Mouse (Mus musculus) midbrain, embryonic 12.5 days (tissue): ENCODE results near the gene Ttll10. TPM values are rescaled to one million over a fixed set of nuclear protein-coding genes. Genes with fewer than 3 reads are reported as not detected.

Experiments used
- ATAC-seq: fragments of 200-750 bp; cut with Nextera tagmentation; 2 replicates; pipeline ENCODE4 v1.8.0; 2017; ENCODE audit warnings: low read depth, moderate TSS enrichment, moderate library complexity; ENCODE audit not compliant: low FRiP score
- H3K27ac ChIP-seq: fragments of 300-500 bp; sonication (generic); replicated peaks from 2 replicates; pipeline ENCODE4 v1.5.1; 2016; ENCODE audit warnings: mild to moderate bottlenecking
- H3K27me3 ChIP-seq: fragments of 300-500 bp; sonication (generic); 2 replicates; pipeline ENCODE4 v1.6.1; 2016; ENCODE audit warnings: mild to moderate bottlenecking
- H3K36me3 ChIP-seq: fragments of 300-500 bp; sonication (generic); 2 replicates; pipeline ENCODE4 v1.6.1; 2016
- H3K4me1 ChIP-seq: fragments of 300-500 bp; sonication (generic); 2 replicates; pipeline ENCODE4 v1.6.1; 2016
- H3K4me2 ChIP-seq: fragments of 300-500 bp; sonication (generic); replicated peaks from 2 replicates; pipeline ENCODE4 v1.6.1; 2016; ENCODE audit warnings: mild to moderate bottlenecking, moderate library complexity
- H3K4me3 ChIP-seq: fragments of 300-500 bp; sonication (generic); 2 replicates; pipeline ENCODE4 v1.5.1; 2016; ENCODE audit warnings: mild to moderate bottlenecking
- H3K9ac ChIP-seq: fragments of 300-500 bp; sonication (generic); replicated peaks from 2 replicates; pipeline ENCODE4 v1.6.1; 2016; ENCODE audit warnings: mild to moderate bottlenecking, moderate library complexity
- H3K9me3 ChIP-seq: fragments of 300-500 bp; sonication (generic); 2 replicates; pipeline ENCODE4 v1.6.1; 2016; ENCODE audit warnings: mild to moderate bottlenecking
- WGBS: fragments of 180-500 bp; shearing (Covaris S2); methylation state at CpG from one replicate; pipeline ENCODE4 v1.1.7; 2016; 5-methylcytosine and 5-hydroxymethylcytosine counted together
- polyA plus RNA-seq: library from polyadenylated mRNA; unstranded; fragments of >200 nt; fragmentation: Nextera tagmentation; extraction: Ambion mirVana; gene quantifications from 2 replicates; pipeline ENCODE4 v1.2.1, GENCODE M21; 2016

The Ttll10 gene
- polyA plus RNA-seq, 1 experiment from 2014 or later = not detected

DNA sequence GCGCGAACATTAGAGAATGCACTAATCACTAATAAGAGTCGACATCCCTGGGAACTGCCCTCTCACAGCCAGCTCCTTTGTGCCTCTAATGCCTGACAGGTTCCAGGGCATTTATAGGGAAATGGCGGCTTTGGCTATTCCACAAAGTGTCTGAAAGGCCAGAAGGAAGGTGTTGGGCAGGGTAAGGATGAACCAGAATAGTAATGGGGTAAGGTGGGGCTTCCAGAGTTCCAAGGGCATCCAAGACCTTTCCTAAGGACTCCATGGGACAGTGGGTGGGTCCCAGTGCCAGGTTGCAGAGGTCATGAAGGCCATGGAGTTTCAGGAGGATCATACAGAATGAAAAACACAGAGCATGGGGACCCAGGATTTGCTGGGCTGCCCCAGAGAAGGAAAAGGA, 24.9 kb downstream of the Ttll10 start:
- no peak for ATAC-seq
- H3K36me3 ChIP-seq = peaks cover 2% of the 10 kb centered on the region; the same call in 1 of the 2 replicates
- H3K4me2 ChIP-seq = peak overlapping the region; percentile 48; the same call in 1 of the 2 replicates
- peaks cover 27% of the 10 kb centered on the region for H3K27me3 ChIP-seq
- H3K4me3 ChIP-seq = 0 out of 2 replicates have a peak overlapping the region, but pooled peaks have one; percentile 31
- H3K27ac ChIP-seq = no peak overlapping the region
- H3K9ac ChIP-seq = peak overlapping the region; percentile 28; the same call in 1 of the 2 replicates
- WGBS = 55% methylated on average over 4 of the region's 4 CpGs
- H3K4me1 ChIP-seq = peaks cover 32% of the 10 kb centered on the region
- H3K9me3 ChIP-seq = no peaks in the 10 kb centered on the region

DNA sequence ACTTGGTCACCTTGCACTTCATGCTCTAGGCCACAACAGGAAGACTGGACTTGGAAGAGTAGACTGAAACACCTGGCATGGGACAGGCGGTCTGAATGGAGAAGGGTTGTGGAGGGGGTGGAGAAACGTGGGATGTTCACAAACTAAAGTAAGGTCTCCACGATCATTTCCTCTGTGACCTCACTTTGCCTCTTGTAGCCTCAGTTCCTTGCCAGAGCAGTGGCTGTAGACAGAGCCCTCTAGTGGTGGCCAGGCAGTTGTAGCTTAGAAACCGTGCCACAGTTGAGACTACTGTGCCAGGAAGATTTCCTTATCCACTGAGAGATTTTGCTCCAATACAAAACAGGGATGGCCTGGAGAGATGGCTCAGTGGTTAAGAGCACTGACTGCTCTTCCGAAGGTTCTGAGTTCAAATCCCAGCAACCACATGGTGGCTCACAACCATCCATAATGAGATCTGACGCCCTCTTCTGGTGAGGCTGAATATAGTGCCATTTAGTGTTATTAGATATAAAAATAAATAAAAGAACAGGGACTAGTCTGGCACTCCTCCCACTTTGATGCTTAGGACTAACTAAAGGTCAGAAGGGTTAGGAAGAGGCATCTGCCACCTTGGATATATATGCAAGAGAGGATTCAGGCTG, 25.6 kb downstream of the Ttll10 start:
- Histone ChIP-seq H3K9me3 (no peaks in the 10 kb centered on the region), H3K9ac (no peak overlapping the region), H3K27me3 (peaks cover 27% of the 10 kb centered on the region), H3K36me3 (peaks cover 5% of the 10 kb centered on the region; the same call in 1 of the 2 replicates), H3K4me1 (peaks cover 32% of the 10 kb centered on the region), H3K27ac (no peak overlapping the region), H3K4me3 (no peak overlapping the region), H3K4me2 (no peak overlapping the region)
- WGBS = 55% methylated on average over 6 of the region's 6 CpGs
- no peak for ATAC-seq

DNA sequence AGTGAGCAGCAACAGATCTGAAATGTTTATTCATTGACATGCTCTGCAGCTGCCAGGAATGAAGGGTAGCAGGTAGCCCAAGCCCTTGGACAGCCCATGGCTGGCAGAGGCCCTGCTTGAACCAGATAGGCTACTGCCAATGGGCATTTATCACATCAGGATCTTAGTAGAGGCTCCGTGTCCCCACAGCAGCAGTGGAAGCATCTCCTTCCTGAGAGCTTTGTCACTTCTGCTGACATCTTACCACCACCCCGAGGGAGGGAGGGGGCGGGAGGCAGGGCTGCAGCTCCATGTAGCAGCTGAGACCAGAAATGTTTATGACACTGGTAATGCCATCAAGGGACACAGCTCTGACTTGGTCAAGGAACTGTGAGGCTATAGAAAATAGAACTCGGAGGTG, 26.4 kb downstream of the Ttll10 start:
- Histone ChIP-seq H3K9ac (no peak overlapping the region), H3K27me3 (peaks cover 27% of the 10 kb centered on the region), H3K4me2 (no peak overlapping the region), H3K9me3 (no peaks in the 10 kb centered on the region), H3K4me3 (no peak overlapping the region), H3K27ac (no peak overlapping the region), H3K36me3 (peaks cover 12% of the 10 kb centered on the region), H3K4me1 (peaks cover 32% of the 10 kb centered on the region)
- WGBS = 98% methylated on average over 4 of the region's 4 CpGs
- ATAC-seq = no peak

DNA sequence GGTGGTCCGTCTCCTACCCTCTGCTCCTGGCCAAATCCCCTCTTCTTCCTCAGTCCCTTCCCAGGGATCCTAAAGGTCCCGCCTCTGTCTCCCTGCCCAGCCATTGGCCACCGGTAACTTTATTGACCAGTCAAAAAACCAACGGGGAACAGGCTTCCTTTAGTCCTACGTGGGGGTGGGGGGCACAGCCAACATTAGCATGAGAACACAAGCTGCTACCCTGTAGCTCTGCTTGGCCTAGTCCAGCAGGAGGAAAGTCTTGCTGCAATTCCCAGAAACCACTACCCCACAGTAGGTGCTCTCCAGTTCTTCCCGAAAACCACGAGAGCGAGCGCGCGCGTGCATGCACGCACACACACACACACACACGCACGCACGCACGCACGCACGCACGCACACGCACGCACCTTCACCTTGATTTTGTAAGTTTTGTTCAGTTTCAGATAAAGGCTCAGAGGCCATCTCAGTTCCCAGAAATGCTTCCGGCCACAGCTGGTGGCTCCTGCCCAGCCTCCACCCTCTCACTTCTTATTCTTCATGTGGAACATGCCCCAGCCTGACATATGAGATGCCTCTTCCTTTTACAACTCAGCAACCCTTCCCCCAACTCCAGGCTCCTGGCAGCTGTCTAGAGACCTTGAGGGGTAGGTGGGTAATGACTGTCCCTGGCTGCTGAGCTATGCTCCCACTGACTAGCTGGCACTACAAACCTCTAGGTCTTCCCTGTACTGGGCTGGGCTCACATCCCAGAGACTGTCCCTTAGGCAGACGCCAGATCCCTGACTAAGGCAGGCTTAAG, 27.4 kb downstream of the Ttll10 start:
- peak overlapping the region; percentile 60 for H3K9ac ChIP-seq
- peak overlapping the region; percentile 90 for H3K27ac ChIP-seq
- 2% methylated on average over 24 of the region's 24 CpGs for WGBS
- peaks cover 32% of the 10 kb centered on the region for H3K4me1 ChIP-seq
- ATAC-seq = peak; percentile 94
- peaks cover 23% of the 10 kb centered on the region for H3K36me3 ChIP-seq
- peak overlapping the region; percentile 52 for H3K4me3 ChIP-seq
- H3K4me2 ChIP-seq = peak overlapping the region; percentile 62
- peaks cover 27% of the 10 kb centered on the region for H3K27me3 ChIP-seq
- no peaks in the 10 kb centered on the region for H3K9me3 ChIP-seq

DNA sequence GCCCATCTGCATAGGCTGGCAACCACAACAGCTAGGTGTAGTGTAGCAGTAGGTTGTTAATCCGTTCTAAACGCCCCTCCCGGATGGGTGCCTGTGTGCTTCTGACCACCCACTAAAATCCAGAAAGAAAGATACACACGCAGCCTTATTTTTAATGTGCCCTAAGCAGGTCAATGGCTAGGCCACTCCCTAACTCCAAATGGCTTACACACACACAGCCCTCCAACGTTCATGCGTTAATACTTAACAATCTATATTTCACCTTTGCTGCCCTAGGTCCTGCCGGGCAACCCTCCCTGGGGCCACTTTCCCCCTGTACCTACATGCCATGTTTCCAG, 28.0 kb downstream of the Ttll10 start:
- peak overlapping the region; percentile 62 for H3K4me2 ChIP-seq
- no peaks in the 10 kb centered on the region for H3K9me3 ChIP-seq
- peak overlapping the region; percentile 52 for H3K4me3 ChIP-seq
- H3K36me3 ChIP-seq = peaks cover 27% of the 10 kb centered on the region
- H3K9ac ChIP-seq = peak overlapping the region; percentile 60
- WGBS = 6% methylated on average over 7 of the region's 7 CpGs
- H3K27ac ChIP-seq = peak overlapping the region; percentile 90
- no peak for ATAC-seq
- peaks cover 26% of the 10 kb centered on the region for H3K27me3 ChIP-seq
- peaks cover 32% of the 10 kb centered on the region for H3K4me1 ChIP-seq

DNA sequence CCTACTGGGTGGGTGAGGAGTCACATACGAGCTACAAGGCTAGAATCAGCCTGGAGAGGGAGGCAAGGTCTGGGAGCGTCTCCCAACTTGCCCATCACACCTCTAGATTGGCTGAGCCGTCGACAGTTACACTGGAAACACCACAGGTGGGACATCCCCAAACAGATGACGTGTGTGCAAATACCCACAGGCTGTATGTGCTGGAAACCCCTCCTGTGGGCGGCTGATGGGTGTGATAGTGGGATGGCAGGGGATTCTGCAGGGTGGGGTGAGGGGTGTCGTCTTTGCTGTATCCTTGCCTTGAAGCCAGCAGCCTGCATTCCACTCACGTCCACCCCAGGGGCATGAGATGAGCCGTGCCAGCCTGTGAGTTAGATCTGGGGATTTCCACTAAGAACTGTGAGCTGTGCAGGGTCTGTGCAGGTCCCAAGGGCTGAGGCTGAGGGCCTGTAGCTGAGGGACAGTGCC, 28.5 kb downstream of the Ttll10 start:
- no peaks in the 10 kb centered on the region for H3K9me3 ChIP-seq
- no peak for ATAC-seq
- peak overlapping the region; percentile 90 for H3K27ac ChIP-seq
- H3K4me1 ChIP-seq = peaks cover 32% of the 10 kb centered on the region
- peaks cover 21% of the 10 kb centered on the region for H3K27me3 ChIP-seq
- WGBS = 64% methylated on average over 9 of the region's 9 CpGs
- peak overlapping the region; percentile 62 for H3K4me2 ChIP-seq
- peak overlapping the region; percentile 52 for H3K4me3 ChIP-seq
- peak overlapping the region; percentile 60 for H3K9ac ChIP-seq
- peaks cover 30% of the 10 kb centered on the region for H3K36me3 ChIP-seq

DNA sequence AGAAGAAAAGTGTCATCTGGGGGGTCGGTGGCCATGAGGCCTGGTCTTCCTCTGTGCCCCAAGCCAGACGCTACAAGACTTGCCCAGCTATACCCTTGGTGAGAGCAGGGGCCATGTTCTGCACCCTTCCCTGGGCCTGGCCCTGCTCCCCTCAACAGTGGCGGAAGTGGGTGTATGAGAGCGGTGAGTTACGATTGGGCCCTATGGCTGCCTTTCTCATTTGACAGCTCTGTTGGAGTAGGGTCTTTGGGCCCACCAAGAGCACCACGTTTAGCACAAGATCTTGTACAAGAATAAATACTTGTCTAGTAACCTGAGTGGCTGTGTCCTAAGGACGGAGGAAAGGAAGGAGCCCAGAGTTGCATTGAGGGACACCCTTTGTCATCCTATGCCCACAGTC, 30.6 kb downstream of the Ttll10 start:
- no peaks in the 10 kb centered on the region for H3K9me3 ChIP-seq
- no peak for ATAC-seq
- no peak overlapping the region for H3K4me2 ChIP-seq
- peaks cover 33% of the 10 kb centered on the region for H3K36me3 ChIP-seq
- H3K27ac ChIP-seq = no peak overlapping the region
- no peaks in the 10 kb centered on the region for H3K27me3 ChIP-seq
- H3K4me3 ChIP-seq = no peak overlapping the region
- no peak overlapping the region for H3K9ac ChIP-seq
- WGBS = 95% methylated on average over 7 of the region's 7 CpGs
- peaks cover 24% of the 10 kb centered on the region for H3K4me1 ChIP-seq

DNA sequence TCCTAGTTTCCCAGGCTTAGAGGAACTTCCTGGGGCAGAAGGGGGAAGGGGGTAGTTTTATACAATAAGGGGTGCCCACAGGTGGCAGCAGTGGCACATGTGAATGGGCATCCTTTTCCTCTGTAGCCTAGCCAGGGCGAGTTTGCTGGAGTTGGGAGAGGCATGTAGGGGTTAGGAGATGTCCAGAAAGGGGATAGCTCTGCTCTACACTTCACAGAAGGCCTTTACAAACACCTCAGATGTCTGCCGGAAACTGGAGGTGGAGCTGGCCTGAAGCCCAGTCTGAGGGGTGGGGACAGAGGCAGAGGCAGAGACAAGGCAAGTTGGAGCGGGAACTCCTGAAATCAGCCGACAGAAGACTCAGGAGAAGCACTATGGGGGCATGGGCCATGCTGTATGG, 33.2 kb downstream of the Ttll10 start, which contains the start of gene Tnfrsf18:
TSS of gene Tnfrsf18 (plus strand) at position 152 of the 400 bp plus-strand sequence.
- no peaks in the 10 kb centered on the region for H3K27me3 ChIP-seq
- WGBS = 66% methylated on average over 4 of the region's 4 CpGs
- H3K4me3 ChIP-seq = no peak within 1 kb of the TSS
- no peak for ATAC-seq
- H3K27ac ChIP-seq = no peak within 1 kb of the TSS
- H3K9ac ChIP-seq = no peak within 1 kb of the TSS
- H3K36me3 ChIP-seq = peaks cover 33% of the 10 kb centered on the region
- no peaks in the 10 kb centered on the region for H3K9me3 ChIP-seq
- H3K4me1 ChIP-seq = peaks cover 8% of the 10 kb centered on the region
- H3K4me2 ChIP-seq = no peak within 1 kb of the TSS

DNA sequence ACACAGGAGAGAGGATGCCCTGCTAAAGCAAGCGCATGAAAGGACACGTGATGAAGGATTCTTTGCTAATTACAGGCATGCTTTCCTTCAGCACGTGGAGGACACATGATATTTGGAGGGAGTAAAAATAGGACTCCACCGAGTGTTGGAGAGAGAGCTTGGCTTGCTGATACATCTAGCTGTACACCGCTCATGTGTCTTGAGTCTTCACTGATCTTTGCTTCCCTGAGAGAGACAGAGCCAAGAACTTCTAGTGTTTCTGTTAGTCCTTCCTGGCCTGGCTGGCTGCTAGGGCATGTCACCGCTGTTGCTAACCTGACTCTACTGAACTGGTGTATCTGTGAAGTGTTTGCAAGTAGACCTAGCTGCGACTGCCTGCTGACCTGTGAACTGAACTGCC, 35.0 kb downstream of the Ttll10 start:
- Histone ChIP-seq H3K9me3 (no peaks in the 10 kb centered on the region), H3K4me2 (no peak overlapping the region), H3K4me1 (no peaks in the 10 kb centered on the region), H3K27ac (no peak overlapping the region), H3K4me3 (no peak overlapping the region), H3K27me3 (no peaks in the 10 kb centered on the region), H3K9ac (no peak overlapping the region), H3K36me3 (peaks cover 36% of the 10 kb centered on the region)
- 95% methylated on average over 7 of the region's 7 CpGs for WGBS
- ATAC-seq = no peak

DNA sequence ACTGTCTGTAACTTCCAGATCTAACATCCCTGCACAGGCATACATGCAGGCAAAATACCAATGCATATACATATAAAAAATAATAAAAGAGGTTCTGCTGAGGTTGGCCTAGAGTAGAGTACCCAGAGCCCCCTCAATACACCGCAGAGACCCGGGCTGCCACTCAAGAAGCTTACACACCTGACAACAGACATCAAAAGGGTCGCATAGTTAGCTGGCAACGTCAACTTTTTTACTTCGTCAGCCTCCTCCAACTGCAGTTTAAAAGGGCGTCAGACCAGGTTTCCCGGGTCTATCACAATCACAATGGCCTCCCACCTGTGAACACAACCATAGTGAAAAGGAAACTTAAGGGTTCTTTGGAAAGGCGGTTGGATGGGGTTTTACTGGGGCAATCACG, 35.7 kb downstream of the Ttll10 start:
- no peak for ATAC-seq
- Histone ChIP-seq H3K9me3 (no peaks in the 10 kb centered on the region), H3K4me2 (no peak overlapping the region), H3K4me3 (no peak overlapping the region), H3K27ac (no peak overlapping the region), H3K36me3 (peaks cover 34% of the 10 kb centered on the region), H3K9ac (no peak overlapping the region), H3K4me1 (no peaks in the 10 kb centered on the region), H3K27me3 (no peaks in the 10 kb centered on the region)
- 85% methylated on average over 9 of the region's 9 CpGs for WGBS

DNA sequence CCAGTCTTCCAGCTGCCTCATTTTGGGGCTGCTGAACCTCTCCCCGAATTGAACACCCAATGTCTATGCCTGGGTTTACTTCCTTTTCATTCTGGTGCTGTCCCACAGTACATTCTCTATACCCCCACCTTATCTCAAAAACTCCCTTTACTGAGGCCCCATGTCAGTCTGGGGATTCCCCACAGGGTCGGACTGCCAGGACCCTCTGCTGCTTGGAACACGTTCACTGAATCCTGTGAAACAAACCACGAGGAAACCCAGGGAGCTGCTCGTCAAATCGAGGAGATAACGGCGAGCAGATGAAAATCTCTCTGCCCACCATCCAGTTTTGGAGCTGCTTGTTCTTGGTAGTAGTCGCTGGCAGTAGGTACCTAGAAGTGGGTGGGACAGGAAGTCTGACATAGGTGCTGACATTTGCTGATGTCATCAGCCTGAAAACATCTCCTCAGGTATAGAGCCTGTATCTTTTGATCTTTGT, 37.2 kb downstream of the Ttll10 start:
- no peaks in the 10 kb centered on the region for H3K27me3 ChIP-seq
- peaks cover 19% of the 10 kb centered on the region; the same call in 1 of the 2 replicates for H3K36me3 ChIP-seq
- H3K4me1 ChIP-seq = no peaks in the 10 kb centered on the region
- no peak overlapping the region for H3K27ac ChIP-seq
- H3K9me3 ChIP-seq = no peaks in the 10 kb centered on the region
- 83% methylated on average over 9 of the region's 9 CpGs for WGBS
- H3K9ac ChIP-seq = no peak overlapping the region
- H3K4me3 ChIP-seq = no peak overlapping the region
- ATAC-seq = no peak
- H3K4me2 ChIP-seq = no peak overlapping the region

DNA sequence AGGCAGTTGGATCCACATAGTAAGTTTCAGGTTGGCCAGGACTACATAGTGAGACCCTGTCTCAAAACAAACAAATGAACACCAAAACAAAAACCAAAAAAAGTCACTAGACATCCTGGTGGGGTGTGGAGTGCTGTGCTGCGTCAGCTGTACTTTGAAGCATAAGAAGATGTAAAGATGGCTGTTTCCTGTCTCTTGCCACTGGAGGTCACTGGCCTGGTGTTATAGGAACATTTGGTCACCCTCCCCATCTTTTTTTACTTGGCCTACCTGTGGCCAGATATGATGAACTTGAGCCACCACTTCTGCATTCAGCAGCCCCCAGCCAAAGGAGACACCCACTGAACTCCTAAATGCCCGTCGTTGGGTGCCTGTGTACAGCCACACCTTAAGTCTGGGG, 37.8 kb downstream of the Ttll10 start:
- Histone ChIP-seq H3K27me3 (no peaks in the 10 kb centered on the region), H3K4me3 (no peak overlapping the region), H3K27ac (no peak overlapping the region), H3K36me3 (peaks cover 17% of the 10 kb centered on the region; the same call in 1 of the 2 replicates), H3K9ac (no peak overlapping the region), H3K4me1 (no peaks in the 10 kb centered on the region), H3K4me2 (no peak overlapping the region), H3K9me3 (no peaks in the 10 kb centered on the region)
- ATAC-seq = no peak
- WGBS = 81% methylated on average over 3 of the region's 3 CpGs
